Mouse (Mus musculus) liver, embryonic 14.5 days (tissue): ENCODE data around the gene 6430550D23Rik.

Experiments
- CTCF ChIP-seq: IDR thresholded peaks from 2 replicates; pipeline ENCODE4 v1.5.1; 2016; ENCODE audit warnings: antibody characterized with exemption, low read depth, control low read depth
- EP300 ChIP-seq: IDR thresholded peaks from 2 replicates; pipeline ENCODE4 v1.6.1; 2016; ENCODE audit warnings: antibody characterized with exemption, low read depth

- no peak for TF ChIP-seq EP300
- TF ChIP-seq CTCF, result no peak
Observed at GRCm38 (mm10) chr2:155973348-155973747, 34.4 kb downstream of the 6430550D23Rik start.
